Mouse (Mus musculus) urinary bladder, postnatal 25 days (tissue): Measurements from ENCODE around the gene Mapkap1.
A peak's percentile ranks its signal among the peaks of the same experiment; 100 is the strongest.

Experiments
- DNase-seq: peaks from one replicate; pipeline ENCODE4 v3.0.0; 2022; ENCODE audit warnings: low spot score

The Mapkap1 gene

GRCm38 (mm10) chr2:34635249-34636165 lies 228.9 kb downstream of the Mapkap1 start:
- DNase-seq = no peak

DNA sequence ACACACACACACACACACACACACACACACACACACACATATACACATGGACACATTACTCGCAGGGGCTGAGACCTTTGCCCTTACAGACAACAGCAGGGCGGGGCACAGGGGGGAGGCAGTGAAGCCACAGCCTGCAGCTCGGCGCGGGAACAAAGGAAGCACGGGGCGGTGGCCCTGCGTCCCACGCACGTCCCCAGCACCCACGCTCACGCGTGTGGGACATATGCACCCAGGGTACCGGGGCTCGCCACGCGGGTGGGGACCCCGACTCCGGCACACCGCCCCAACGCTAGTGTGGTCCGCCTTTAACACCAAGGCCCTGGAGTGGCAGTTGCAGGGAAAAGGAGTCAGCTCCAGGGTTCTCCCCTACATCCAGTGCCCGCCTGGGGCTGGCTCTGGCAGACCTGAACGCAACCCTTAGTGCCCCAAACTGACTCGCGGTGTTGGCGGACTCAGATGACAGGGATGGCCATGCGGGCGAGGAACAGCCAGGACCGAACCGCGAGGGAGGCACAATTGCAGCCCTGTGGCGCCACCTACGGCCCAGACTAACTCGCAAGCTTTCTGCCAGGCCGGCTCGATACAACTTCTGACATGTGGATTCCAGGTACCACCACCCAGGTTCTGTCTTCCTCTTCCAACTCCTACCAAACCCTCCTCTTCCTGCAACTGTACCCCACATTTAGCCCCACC lies 232.5 kb downstream of the Mapkap1 start:
- DNase-seq = peak; percentile 84

GRCm38 (mm10) chr2:34639725-34640124 lies 233.2 kb downstream of the Mapkap1 start:
- DNase-seq = no peak

- DNase-seq = peak; percentile 18
Observed at GRCm38 (mm10) chr2:34642351-34642750, 235.8 kb downstream of the Mapkap1 start.

DNA sequence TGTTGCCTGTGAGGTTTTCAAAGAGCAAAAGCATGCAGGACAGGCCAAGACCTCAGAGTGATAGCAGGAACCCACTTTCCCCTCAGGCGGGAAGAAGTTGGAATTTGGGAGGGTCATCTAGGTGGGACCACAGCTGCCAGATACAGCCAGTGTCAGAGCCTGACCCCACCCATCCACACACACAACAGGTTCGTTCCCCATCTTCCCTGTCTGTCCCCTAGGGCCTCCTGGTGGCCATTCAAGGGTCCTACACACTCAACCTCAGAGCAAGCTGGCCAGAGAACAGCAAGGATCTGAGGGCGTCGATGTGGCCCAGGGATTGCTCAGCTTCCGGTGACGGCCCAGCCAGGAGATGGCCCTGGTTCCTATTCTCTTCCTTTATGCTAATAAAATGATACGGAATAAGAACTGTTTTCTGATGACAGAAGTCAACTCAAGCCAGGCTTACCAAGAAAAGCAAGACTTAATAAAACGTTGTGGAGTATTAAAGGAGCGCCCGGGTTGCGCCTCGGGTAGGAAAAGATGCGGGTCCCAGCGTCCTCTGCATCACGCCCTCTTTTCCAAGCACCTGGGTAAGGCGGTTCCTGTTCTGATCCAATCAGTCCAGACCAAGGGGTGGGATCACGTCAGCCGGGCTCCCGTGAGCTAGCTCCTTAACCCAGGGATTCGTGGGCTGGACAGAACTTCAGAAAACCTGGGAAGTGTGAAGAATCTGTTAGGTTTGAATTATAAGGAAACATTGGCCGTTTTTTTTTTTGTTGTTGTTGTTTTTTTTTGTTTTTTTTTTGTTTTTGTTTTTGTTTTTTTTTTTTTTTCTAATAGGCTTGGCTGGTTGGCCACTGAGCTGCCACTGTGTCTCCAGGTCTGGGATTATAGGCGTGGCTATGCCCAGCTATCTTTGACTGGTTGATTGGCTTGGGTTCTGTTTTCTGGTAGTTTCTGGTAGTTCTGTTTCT lies 238.3 kb downstream of the Mapkap1 start:
- DNase-seq = no peak

DNA sequence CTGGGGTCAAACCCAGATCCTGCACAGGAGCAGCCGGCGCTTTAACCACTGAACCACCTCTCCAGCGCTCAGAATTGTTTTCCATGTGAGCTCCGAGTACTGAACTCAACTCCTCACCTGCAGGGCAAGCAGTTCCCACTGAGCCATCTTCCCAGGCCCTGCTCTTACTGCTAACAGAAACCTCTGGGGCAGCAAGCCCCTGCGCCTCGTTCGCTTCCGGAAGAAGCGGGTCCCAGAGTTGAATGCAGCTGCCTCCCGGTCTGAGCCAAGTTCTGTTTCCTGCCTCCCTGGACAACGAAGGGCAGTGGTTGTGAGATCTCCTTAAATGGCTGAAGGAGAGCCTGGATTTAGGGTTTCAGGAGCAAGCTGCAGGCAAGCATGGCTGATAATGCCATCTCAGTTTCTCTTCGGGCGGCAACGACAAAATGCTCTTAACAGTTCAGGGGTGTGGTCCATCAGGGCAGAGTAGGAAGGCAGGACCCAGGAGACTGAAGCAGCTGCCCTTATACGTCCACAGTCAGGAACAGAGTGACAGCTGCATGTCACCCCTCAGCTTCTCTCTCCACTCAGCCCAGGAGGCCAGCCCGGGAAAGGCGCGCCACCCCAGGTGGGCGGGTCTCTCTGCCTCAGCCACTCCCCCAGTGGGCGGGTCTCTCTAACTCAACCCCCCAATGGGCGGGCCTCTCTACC lies 239.4 kb downstream of the Mapkap1 start:
- DNase-seq = peak; percentile 64

DNA sequence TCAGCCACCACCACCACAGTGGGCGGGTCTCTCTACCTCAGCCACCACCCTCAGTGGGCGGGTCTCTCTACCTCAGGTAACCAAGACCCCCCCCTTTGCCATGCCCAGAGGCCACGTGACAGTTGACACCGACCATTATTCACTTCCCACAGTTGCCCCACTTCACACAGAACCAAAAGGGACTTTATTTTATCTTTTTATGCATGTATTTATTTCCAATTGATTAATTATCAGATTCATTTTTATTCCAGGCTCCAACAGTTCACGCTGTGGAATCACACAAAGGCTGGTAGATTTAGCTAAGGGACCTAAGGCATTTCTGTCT lies 239.9 kb downstream of the Mapkap1 start:
- DNase-seq = no peak

GRCm38 (mm10) chr2:34647410-34647809 lies 240.8 kb downstream of the Mapkap1 start:
- no peak for DNase-seq

GRCm38 (mm10) chr2:34667820-34668219 lies 261.2 kb downstream of the Mapkap1 start:
- no peak for DNase-seq

DNA sequence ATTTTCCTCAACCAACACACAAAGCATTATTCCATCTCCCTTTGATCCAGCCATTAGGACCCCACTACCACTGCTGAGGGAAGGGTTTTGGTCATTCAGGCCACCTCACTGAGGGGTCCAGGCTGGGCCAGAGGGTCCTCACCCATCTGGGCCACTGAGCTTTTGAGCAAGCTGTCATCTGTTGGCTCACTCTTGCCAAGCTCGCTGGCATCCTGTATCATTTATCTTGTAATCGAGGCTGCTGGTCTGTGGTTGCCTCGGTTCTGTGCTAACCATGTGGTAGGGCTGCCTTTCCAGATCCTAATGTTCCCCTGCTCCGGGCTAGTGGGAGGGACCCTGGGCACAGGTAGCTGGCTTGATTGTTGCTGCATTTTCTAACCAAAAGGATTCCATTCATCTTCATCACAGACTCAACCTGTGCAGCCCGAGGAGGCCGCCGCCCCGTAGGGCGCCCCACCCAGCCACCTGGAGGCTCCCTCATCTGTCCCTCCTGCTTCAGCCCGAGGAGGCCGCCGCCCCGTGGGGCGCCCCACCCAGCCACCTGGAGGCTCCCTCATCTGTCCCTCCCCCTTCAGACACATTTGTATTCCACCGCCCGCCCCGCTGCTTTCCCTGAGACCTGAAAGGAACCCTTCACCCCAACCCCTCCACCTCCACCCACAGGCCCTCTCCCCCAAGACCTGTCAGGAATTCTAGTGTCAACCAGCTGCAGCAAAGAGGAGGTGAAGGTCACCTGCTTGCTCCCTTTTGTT lies 262.0 kb downstream of the Mapkap1 start:
- no peak for DNase-seq

DNA sequence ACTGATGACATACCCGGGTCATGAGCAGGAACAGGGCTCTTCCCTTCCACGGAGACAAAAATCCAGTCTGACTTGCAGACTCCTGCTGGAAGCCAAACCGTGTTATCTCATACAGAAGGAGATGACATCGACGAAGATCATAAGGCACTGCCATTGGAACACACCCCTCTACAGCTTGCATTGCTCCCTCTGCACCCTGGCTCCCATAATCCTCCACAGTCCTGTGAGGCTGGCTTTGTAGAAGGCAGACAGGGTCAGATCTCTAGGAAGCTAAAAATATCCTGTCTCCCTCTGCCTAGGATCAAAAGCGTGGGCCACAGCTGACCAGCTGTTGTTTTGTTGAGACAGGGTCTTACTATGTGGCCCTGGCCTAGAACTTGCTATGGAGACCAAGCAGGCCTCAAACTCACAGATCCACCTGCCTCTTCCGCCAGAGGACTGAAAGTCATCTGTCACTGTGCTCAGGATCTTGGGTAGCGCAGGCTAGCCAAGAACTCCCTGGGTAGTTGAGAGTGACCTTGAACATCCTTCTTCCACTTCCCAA lies 262.7 kb downstream of the Mapkap1 start:
- DNase-seq = no peak

- no peak for DNase-seq
Observed at GRCm38 (mm10) chr2:34670470-34670869, 263.9 kb downstream of the Mapkap1 start.

- peak; percentile 37 for DNase-seq
Observed at GRCm38 (mm10) chr2:34671385-34672026, 264.9 kb downstream of the Mapkap1 start.

- no peak for DNase-seq
Observed at GRCm38 (mm10) chr2:34673846-34674245, 267.3 kb downstream of the Mapkap1 start.
